Mouse (Mus musculus): ENCODE results near the gene Aif1l. TPM values are rescaled to one million over a fixed set of nuclear protein-coding genes. Genes with fewer than 3 reads are reported as not detected.
A peak's percentile ranks its signal among the peaks of the same experiment; 100 is the strongest.

Gene Aif1l
- polyA plus RNA-seq, 1 experiment = 31.2 TPM

GRCm38 (mm10) chr2:31952236-31952635 is 2.3 kb downstream of the Aif1l start:
- no peak for TF ChIP-seq POLR2A (IDR thresholded peaks at IDR 0.05; ENCODE audit: borderline replicate concordance, extremely low read depth, insufficient read depth, insufficient read length, poor library complexity, severe bottlenecking)
- no peak for TF ChIP-seq CTCF (IDR thresholded peaks at IDR 0.05; ENCODE audit: borderline replicate concordance, extremely low read depth, insufficient read depth, insufficient read length)
- peak; percentile 33 for DNase-seq (ENCODE audit: low read depth)

GRCm38 (mm10) chr2:31952725-31953124 is 2.8 kb downstream of the Aif1l start:
- TF ChIP-seq POLR2A (IDR thresholded peaks at IDR 0.05; ENCODE audit: borderline replicate concordance, extremely low read depth, insufficient read depth, insufficient read length, poor library complexity, severe bottlenecking) (no peak), CTCF (IDR thresholded peaks at IDR 0.05; ENCODE audit: borderline replicate concordance, extremely low read depth, insufficient read depth, insufficient read length) (no peak)
- DNase-seq (ENCODE audit: low read depth) = no peak

GRCm38 (mm10) chr2:31953687-31954086 is 3.7 kb downstream of the Aif1l start:
- no peak for TF ChIP-seq CTCF (IDR thresholded peaks at IDR 0.05; ENCODE audit: borderline replicate concordance, extremely low read depth, insufficient read depth, insufficient read length)
- no peak for TF ChIP-seq POLR2A (IDR thresholded peaks at IDR 0.05; ENCODE audit: borderline replicate concordance, extremely low read depth, insufficient read depth, insufficient read length, poor library complexity, severe bottlenecking)
- DNase-seq (ENCODE audit: low read depth) = no peak

- DNase-seq (ENCODE audit: low read depth) = no peak
- no peak for TF ChIP-seq CTCF (IDR thresholded peaks at IDR 0.05; ENCODE audit: borderline replicate concordance, extremely low read depth, insufficient read depth, insufficient read length)
- TF ChIP-seq POLR2A (IDR thresholded peaks at IDR 0.05; ENCODE audit: borderline replicate concordance, extremely low read depth, insufficient read depth, insufficient read length, poor library complexity, severe bottlenecking) = no peak
These were observed 4.8 kb downstream of the Aif1l start for GRCm38 (mm10) chr2:31954779-31955181.

- TF ChIP-seq CTCF (IDR thresholded peaks at IDR 0.05; ENCODE audit: borderline replicate concordance, extremely low read depth, insufficient read depth, insufficient read length) (no peak), POLR2A (IDR thresholded peaks at IDR 0.05; ENCODE audit: borderline replicate concordance, extremely low read depth, insufficient read depth, insufficient read length, poor library complexity, severe bottlenecking) (no peak)
These were observed 5.7 kb downstream of the Aif1l start for GRCm38 (mm10) chr2:31955686-31956085.

GRCm38 (mm10) chr2:31957211-31957610 is 7.3 kb downstream of the Aif1l start:
- no peak for TF ChIP-seq CTCF (IDR thresholded peaks at IDR 0.05; ENCODE audit: borderline replicate concordance, extremely low read depth, insufficient read depth, insufficient read length)
- no peak for TF ChIP-seq POLR2A (IDR thresholded peaks at IDR 0.05; ENCODE audit: borderline replicate concordance, extremely low read depth, insufficient read depth, insufficient read length, poor library complexity, severe bottlenecking)
- no peak for DNase-seq (ENCODE audit: low read depth)

More at GRCm38 (mm10) chr2:31955686-31956085, 5.7 kb downstream of the Aif1l start:
- no peak for DNase-seq (ENCODE audit: low read depth)

GRCm38 (mm10) chr2:31960986-31961385 is 11.0 kb downstream of the Aif1l start:
- no peak for DNase-seq (ENCODE audit: low read depth)
- TF ChIP-seq CTCF (IDR thresholded peaks at IDR 0.05; ENCODE audit: borderline replicate concordance, extremely low read depth, insufficient read depth, insufficient read length) (no peak), POLR2A (IDR thresholded peaks at IDR 0.05; ENCODE audit: borderline replicate concordance, extremely low read depth, insufficient read depth, insufficient read length, poor library complexity, severe bottlenecking) (no peak)

GRCm38 (mm10) chr2:31961791-31962222 is 11.9 kb downstream of the Aif1l start:
- TF ChIP-seq CTCF (IDR thresholded peaks at IDR 0.05; ENCODE audit: borderline replicate concordance, extremely low read depth, insufficient read depth, insufficient read length) (no peak), POLR2A (IDR thresholded peaks at IDR 0.05; ENCODE audit: borderline replicate concordance, extremely low read depth, insufficient read depth, insufficient read length, poor library complexity, severe bottlenecking) (no peak)
- peak; percentile 11 for DNase-seq (ENCODE audit: low read depth)

- TF ChIP-seq CTCF (IDR thresholded peaks at IDR 0.05; ENCODE audit: borderline replicate concordance, extremely low read depth, insufficient read depth, insufficient read length) (peak; percentile 40; the same call in 1 of the 2 replicates), POLR2A (IDR thresholded peaks at IDR 0.05; ENCODE audit: borderline replicate concordance, extremely low read depth, insufficient read depth, insufficient read length, poor library complexity, severe bottlenecking) (no peak)
- DNase-seq (ENCODE audit: low read depth) = peak; percentile 96
These were observed 12.7 kb downstream of the Aif1l start for GRCm38 (mm10) chr2:31962501-31963224.

GRCm38 (mm10) chr2:31963491-31963890 is 13.6 kb downstream of the Aif1l start:
- DNase-seq (ENCODE audit: low read depth) = peak; percentile 24
- no peak for TF ChIP-seq CTCF (IDR thresholded peaks at IDR 0.05; ENCODE audit: borderline replicate concordance, extremely low read depth, insufficient read depth, insufficient read length)
- TF ChIP-seq POLR2A (IDR thresholded peaks at IDR 0.05; ENCODE audit: borderline replicate concordance, extremely low read depth, insufficient read depth, insufficient read length, poor library complexity, severe bottlenecking) = no peak

- no peak for TF ChIP-seq POLR2A (IDR thresholded peaks at IDR 0.05; ENCODE audit: borderline replicate concordance, extremely low read depth, insufficient read depth, insufficient read length, poor library complexity, severe bottlenecking)
- no peak for TF ChIP-seq CTCF (IDR thresholded peaks at IDR 0.05; ENCODE audit: borderline replicate concordance, extremely low read depth, insufficient read depth, insufficient read length)
- DNase-seq (ENCODE audit: low read depth) = no peak
These were observed 14.3 kb downstream of the Aif1l start for GRCm38 (mm10) chr2:31964191-31964590.

- TF ChIP-seq POLR2A (IDR thresholded peaks at IDR 0.05; ENCODE audit: borderline replicate concordance, extremely low read depth, insufficient read depth, insufficient read length, poor library complexity, severe bottlenecking) = no peak
- peak; percentile 53; the same call in 1 of the 2 replicates for TF ChIP-seq CTCF (IDR thresholded peaks at IDR 0.05; ENCODE audit: borderline replicate concordance, extremely low read depth, insufficient read depth, insufficient read length)
- DNase-seq (ENCODE audit: low read depth) = no peak
These were observed 15.2 kb downstream of the Aif1l start for GRCm38 (mm10) chr2:31965110-31965509.
